Mouse (Mus musculus): ENCODE results near the gene Tns1.

The Tns1 gene

GRCm38 (mm10) chr1:74030901-74031360 is 93.3 kb downstream of the Tns1 start:
- DNase-seq = peak; percentile 82

- no peak for DNase-seq
Measured at GRCm38 (mm10) chr1:74030285-74030684, 94.0 kb downstream of the Tns1 start.

GRCm38 (mm10) chr1:74029669-74030068 is 94.6 kb downstream of the Tns1 start:
- DNase-seq = no peak

DNA sequence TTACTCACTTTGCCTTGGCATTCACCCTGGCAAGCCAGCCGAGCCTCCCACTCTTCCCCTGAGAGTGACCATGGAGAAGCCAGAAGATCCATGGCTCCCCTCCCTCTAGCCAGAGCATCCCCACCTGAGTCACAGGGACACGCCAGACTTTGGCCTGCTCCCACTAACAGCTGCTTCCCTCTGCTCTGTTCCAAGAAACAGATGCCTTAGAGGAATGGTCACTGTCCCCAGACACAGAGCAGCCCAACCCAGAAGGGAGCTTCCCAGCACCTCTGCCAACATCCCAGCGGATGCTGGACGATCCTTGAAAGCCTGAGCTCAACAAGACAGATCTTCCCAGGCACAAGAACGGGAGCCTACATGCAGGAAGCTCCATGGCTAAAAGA is 95.4 kb downstream of the Tns1 start:
- DNase-seq = peak; percentile 59

GRCm38 (mm10) chr1:74028118-74028880 is 96.0 kb downstream of the Tns1 start:
- DNase-seq = no peak

DNA sequence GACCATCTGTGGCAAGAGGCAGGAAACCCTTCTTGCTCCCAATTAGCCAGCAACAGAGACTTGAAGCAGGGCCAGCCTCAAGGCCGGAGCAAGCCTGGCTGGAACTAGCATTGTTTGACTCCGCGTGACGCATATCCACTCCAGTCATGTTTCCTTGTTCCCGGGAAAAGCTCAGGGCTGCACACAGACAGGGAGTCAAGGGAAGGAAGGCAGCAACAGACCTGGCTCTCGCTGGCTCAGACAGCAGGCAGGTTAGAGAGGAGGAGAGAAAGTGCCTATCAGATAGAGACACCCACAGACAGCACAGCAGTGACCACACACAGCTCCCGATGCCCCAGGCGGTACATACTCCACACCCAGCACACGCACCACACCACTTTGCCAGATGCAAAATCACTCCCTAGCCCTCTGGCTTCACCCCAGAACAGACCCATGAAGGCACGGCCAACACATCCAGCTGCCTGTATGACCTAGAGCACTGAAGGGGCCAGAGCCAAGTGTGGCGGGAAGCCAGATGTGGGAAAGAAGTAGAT is 96.6 kb downstream of the Tns1 start:
- peak; percentile 94 for DNase-seq

- peak; percentile 47 for DNase-seq
Measured at GRCm38 (mm10) chr1:74026703-74027195, 97.5 kb downstream of the Tns1 start.

- DNase-seq = peak; percentile 64
Measured at GRCm38 (mm10) chr1:74025651-74026226, 98.5 kb downstream of the Tns1 start.

GRCm38 (mm10) chr1:74025227-74025626 is 99.0 kb downstream of the Tns1 start:
- DNase-seq = peak; percentile 61

DNA sequence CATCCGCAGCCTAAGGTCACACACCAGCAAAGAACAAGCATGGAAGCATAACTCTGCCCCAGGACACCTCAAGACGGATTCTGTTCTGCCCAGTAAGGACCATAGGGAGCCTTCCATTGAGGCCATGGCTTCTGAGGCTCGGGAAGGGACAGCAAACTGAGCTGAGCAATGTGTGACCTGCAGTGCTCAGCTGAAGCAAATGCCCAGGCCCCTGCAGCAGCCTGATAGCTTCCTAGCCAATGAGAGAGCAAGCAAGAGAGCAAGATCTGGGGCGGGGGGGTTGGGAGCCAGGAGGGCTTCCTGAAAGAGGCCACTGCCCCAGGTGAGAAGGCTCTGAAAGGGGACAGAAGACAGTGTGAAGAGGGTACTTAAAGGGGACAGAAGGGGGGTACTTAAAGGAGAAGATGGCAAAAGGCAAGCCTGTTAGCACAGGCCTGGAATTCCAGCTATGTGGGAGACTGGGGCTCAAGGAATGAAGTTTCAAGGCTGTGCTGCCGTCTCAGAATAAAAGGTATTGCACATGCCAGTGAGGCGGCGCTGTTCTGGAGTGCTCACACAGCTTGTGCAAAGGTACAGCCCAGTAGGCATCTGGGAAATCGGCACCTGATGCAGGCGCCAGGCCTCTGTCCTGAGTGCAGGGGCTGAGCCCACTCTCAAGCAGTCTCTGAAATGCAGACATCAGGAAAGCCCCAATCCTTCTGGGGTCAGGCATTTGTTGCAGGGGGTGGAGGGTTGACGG is 99.6 kb downstream of the Tns1 start:
- DNase-seq = peak; percentile 52

DNA sequence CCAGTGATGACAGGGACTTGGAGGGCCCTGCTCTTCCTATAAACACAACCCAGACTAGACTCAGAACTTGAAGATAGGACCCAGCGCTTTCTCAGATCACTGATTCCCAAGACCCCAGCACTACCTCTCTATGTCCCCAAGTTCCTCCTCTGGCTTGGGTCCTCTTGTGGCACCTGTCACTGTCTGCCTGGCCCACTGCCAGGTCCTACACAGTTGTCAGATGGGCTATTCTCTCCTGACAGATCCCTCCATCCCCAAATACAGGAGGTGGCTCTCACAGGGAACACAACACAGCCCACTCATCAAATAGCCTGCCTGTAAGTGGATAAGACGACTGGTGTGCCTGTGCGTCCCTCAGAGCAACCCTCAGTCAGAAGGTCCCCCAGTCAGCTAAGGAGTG is 101.3 kb downstream of the Tns1 start:
- DNase-seq = no peak

DNA sequence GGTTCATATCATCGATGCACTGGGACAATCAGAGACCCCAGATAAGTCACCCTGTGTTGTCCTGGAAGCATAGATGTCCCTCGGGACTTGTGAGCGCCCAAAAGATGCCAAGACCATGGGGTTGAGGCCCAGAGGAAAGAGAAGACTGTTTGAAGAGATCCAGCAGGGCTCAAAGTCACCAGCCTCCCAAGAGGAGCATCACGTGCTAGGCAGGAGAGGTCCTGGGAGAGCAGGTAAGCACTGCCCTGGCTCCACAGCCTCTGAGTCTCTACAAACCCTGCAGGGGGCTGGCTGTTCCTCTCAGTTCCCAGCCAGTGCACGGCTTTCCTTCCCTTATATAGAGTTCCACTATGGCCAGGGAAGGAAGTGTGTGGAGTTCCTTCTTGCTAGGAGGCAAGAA is 101.7 kb downstream of the Tns1 start:
- no peak for DNase-seq

GRCm38 (mm10) chr1:74020235-74020634 is 104.0 kb downstream of the Tns1 start:
- no peak for DNase-seq

- peak; percentile 94 for DNase-seq
Measured at GRCm38 (mm10) chr1:74017399-74018172, 106.7 kb downstream of the Tns1 start.

DNA sequence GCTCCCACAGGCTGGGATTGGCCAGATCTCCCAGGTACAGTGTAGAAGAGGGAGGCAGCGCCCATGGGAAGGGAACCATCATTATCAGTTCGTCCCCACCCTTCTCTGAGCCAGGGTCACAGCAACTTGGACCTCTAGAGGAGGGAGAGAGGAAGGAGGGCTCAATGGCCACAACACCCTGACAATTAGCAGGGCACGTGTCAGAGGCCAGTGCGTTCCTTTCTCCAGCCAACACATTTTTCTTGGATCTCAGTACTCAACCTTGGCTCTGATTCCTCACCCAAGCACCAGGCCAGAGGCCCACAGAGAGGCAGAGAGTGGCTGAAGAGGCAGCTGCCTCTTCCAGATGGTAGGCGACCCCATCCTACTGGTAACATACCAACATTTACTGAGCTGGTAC is 107.6 kb downstream of the Tns1 start:
- peak; percentile 77 for DNase-seq

DNA sequence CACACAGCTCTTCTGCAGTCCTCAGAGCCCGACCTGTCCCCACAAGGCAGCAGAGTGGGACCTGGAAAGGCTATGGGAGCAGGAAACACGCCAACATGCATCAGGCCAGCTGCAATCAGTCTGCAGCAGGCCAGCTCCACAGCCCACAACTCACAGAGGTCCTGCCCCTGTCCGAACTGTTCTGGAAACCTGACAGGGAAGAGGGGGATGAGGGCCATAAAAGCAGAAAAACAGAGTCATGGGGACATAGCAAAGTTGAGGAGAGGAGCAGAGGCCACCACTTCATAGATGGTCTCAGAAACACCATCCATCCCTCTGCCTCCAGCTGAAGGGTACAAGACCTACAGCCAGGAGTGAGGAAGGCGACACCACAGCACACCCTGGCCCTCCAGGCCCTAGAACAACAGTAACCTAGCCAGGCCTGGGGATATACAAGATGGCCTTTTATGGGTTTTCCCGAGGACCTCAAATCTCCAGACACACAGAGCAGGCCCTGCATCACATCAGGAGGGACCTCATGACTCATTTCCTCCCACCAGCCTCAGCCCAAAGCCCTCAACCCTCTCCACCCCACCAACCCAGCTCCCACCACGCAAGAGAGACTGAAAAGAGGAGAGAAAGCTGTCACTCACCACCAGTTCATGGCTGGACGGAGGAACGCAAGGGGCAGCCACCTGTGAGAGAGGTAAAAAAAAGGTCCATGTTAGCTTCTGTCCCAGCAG is 108.6 kb downstream of the Tns1 start:
- DNase-seq = peak; percentile 64

- peak; percentile 83 for DNase-seq
Measured at GRCm38 (mm10) chr1:74014538-74015327, 109.5 kb downstream of the Tns1 start.

DNA sequence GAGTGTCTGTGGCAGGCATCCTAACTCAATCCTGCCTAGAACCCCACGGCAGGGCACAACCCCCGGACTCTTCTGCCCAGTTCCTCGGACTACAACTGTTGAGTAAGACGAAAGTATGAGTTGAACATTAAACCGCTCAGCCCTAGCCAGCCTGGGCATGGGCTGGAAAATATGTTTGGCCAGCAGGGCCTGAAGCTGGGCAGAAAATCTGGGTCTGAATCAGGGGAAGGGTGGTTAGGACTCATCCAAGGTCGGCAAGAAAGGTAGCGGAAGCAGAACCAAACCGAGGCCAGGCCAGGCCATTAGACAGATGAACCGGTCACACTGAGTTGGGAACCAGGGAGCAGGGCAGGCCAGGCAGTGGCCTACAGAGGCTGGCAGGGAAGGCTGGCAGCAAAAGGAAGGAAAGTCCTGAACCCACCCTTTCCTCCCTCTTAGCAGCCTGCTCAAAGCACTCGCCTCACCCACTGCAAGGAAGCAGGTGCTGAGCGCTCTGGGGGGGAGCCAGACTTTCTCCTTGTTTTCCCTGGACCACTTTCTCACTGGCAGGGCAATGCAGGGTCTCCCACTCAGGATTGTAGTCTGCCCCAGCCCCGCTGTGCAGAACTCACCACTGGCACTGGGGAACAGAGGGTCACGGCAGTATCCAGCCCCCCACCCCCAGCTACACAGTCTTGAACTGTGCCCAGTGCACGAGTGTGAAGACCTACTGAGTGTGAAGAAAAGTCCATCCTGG is 110.8 kb downstream of the Tns1 start:
- DNase-seq = peak; percentile 43

GRCm38 (mm10) chr1:74012706-74013105 is 111.5 kb downstream of the Tns1 start:
- DNase-seq = peak; percentile 54

DNA sequence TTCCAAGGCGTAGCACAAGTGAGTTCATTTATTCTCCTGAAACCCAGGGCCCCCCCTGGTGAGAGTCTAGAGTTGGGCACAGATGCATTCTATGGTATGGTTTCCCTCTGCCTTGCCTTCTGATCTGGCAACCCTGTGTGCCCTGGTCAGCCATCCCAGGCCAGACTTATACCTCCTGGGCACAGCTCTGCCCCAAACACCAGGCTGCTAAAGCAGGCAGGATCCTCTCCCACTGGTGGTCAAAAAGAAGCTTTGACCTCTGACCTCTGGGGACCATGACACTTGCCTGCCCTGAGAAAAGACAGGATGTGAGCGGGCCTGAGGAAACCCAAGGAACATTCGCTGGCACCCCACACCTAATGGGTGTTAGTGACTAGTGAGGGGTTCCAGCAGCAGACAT is 114.8 kb downstream of the Tns1 start:
- no peak for DNase-seq
